Mouse (Mus musculus) C2C12 (cell line): ENCODE measurements around the gene Baz1a. TPM values are rescaled to one million over a fixed set of nuclear protein-coding genes. Genes with fewer than 3 reads are reported as not detected.
"Not testable (repeated sequence)": the region's sequence is repeated elsewhere in the genome, so short reads cannot be mapped to it uniquely, and the experiment has no call there.

Experiments
- H3K27me3 ChIP-seq: one replicate; pipeline ENCODE4 v1.6.1; 2011; ENCODE audit not compliant: control insufficient read depth, insufficient read depth, insufficient read length
- H3K36me3 ChIP-seq: one replicate; pipeline ENCODE4 v1.6.1; 2011; ENCODE audit not compliant: control insufficient read depth, insufficient read depth
- H3K4me3 ChIP-seq: one replicate; pipeline ENCODE4 v1.5.1; 2011; ENCODE audit warnings: mild to moderate bottlenecking, control low read depth; ENCODE audit not compliant: poor library complexity, insufficient read depth, severe bottlenecking
- H3K79me2 ChIP-seq: one replicate; pipeline ENCODE4 v1.6.1; 2011; ENCODE audit not compliant: control insufficient read depth, insufficient read depth
- H3K79me3 ChIP-seq: one replicate; pipeline ENCODE4 v1.6.1; 2011; ENCODE audit warnings: low read depth, control low read depth
- H3ac ChIP-seq: one replicate; pipeline ENCODE3; 2011; ENCODE audit warnings: low read depth; ENCODE audit not compliant: control insufficient read depth, insufficient read length
- CEBPB ChIP-seq: IDR thresholded peaks from one replicate; pipeline ENCODE4 v1.6.1; 2011; ENCODE audit warnings: low read depth, mild to moderate bottlenecking, control low read depth, moderate library complexity
- CTCF ChIP-seq: IDR thresholded peaks from one replicate; pipeline ENCODE4 v1.5.1; 2011; ENCODE audit not compliant: control insufficient read depth, insufficient read depth, insufficient read length
- FOSL1 ChIP-seq: IDR thresholded peaks from one replicate; pipeline ENCODE4 v1.8.0; 2011; ENCODE audit warnings: mild to moderate bottlenecking, low read length; ENCODE audit not compliant: poor library complexity, insufficient read depth, severe bottlenecking
- MAX ChIP-seq: IDR thresholded peaks from one replicate; pipeline ENCODE4 v1.6.1; 2011; ENCODE audit warnings: mild to moderate bottlenecking, control low read depth
- MYOD1 ChIP-seq: IDR thresholded peaks from one replicate; pipeline ENCODE4 v1.6.1; 2011; ENCODE audit warnings: low read depth; ENCODE audit not compliant: control insufficient read depth, insufficient read length
- MYOG ChIP-seq: IDR thresholded peaks from one replicate; pipeline ENCODE4 v1.6.1; 2011; ENCODE audit not compliant: control insufficient read depth, insufficient read length; ENCODE audit errors: extremely low read depth
- USF1 ChIP-seq: IDR thresholded peaks from one replicate; pipeline ENCODE4 v1.6.1; 2011; ENCODE audit warnings: low read depth, mild to moderate bottlenecking, control low read depth, moderate library complexity
- polyA plus RNA-seq: library from polyadenylated mRNA; unstranded; fragments of >200 nt; fragmentation: generic; extraction: Trizol; gene quantifications from one replicate; pipeline ENCODE4 v1.2.1, GENCODE M21; 2012; ENCODE audit warnings: missing spikeins

The Baz1a gene
- polyA plus RNA-seq, 1 experiment = 11.3 TPM

DNA sequence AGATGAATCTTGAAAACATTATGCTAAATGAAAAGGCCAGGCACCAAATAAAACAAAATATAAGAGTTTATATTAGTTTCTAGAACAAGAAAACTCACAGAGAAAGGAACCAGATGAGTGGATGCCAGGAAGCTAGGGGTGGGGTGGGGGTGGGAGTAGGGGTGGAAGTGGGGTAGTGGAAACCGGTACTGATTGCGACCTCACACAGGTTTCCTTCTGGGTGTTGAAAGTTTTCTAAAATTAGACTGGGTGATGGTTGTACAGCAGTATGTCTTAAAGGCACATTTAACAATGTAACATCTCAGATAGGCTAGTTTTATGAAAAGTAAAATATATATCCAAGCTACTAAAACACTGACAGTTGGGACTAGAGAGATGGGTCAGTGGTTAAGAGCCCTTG lies 57.2 kb downstream of the Baz1a start:
- H3ac ChIP-seq = no peak overlapping the region
- no peak for TF ChIP-seq MAX
- TF ChIP-seq USF1 = no peak
- TF ChIP-seq MYOG = no peak
- no peak for TF ChIP-seq CTCF
- no peak for TF ChIP-seq CEBPB
- TF ChIP-seq FOSL1 = no peak
- no peak for TF ChIP-seq MYOD1

GRCm38 (mm10) chr12:54956457-54956856 lies 57.7 kb downstream of the Baz1a start:
- peaks cover 29% of the 10 kb centered on the region for H3K36me3 ChIP-seq
- peaks cover 37% of the 10 kb centered on the region for H3K79me3 ChIP-seq
- no peak overlapping the region for H3ac ChIP-seq
- H3K4me3 ChIP-seq = no peak overlapping the region
- H3K79me2 ChIP-seq = peaks cover 78% of the 10 kb centered on the region
- TF ChIP-seq USF1 = no peak
- no peak for TF ChIP-seq MAX
- TF ChIP-seq CEBPB = no peak
- no peak for TF ChIP-seq FOSL1
- no peak for TF ChIP-seq MYOG
- no peak for TF ChIP-seq CTCF
- no peak for TF ChIP-seq MYOD1
- no peaks in the 10 kb centered on the region for H3K27me3 ChIP-seq

More for the DNA sequence above, 57.2 kb downstream of the Baz1a start:
- no peaks in the 10 kb centered on the region for H3K27me3 ChIP-seq
- peaks cover 78% of the 10 kb centered on the region for H3K79me2 ChIP-seq
- H3K79me3 ChIP-seq = peaks cover 42% of the 10 kb centered on the region
- no peak overlapping the region for H3K4me3 ChIP-seq
- peaks cover 29% of the 10 kb centered on the region for H3K36me3 ChIP-seq

DNA sequence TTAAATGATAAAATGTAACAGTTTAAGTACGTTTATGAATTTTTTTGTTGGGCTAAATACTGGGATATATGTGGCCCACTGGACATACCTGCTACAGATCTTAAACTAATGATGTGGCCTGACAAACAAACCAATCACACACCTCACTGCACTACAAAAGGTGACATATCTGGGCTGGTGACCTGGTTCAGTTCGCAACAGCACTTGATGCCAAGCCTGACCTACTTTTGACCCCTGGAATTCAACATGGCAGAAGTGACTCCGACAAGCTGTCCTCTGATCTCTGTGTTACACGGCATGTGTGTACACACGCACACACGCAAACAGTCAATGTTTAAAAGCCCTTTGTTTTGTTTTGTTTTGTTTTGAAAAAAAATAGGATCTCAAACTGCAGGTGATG lies 68.0 kb downstream of the Baz1a start:
- no peak overlapping the region for H3K4me3 ChIP-seq
- TF ChIP-seq USF1 = no peak
- TF ChIP-seq CTCF = no peak
- no peak for TF ChIP-seq MYOD1
- no peak for TF ChIP-seq MAX
- TF ChIP-seq MYOG = no peak
- TF ChIP-seq CEBPB = no peak
- TF ChIP-seq FOSL1 = no peak

GRCm38 (mm10) chr12:54942586-54943157 lies 71.5 kb downstream of the Baz1a start:
- not testable (repeated sequence) for H3ac ChIP-seq, H3K79me3 ChIP-seq, H3K79me2 ChIP-seq, H3K27me3 ChIP-seq, H3K4me3 ChIP-seq
- peaks cover 69% of the 10 kb centered on the region for H3K36me3 ChIP-seq

More for the DNA sequence above, 68.0 kb downstream of the Baz1a start:
- H3ac ChIP-seq = no peak overlapping the region
- peaks cover 60% of the 10 kb centered on the region for H3K36me3 ChIP-seq
- peaks cover 9% of the 10 kb centered on the region for H3K79me3 ChIP-seq
- no peaks in the 10 kb centered on the region for H3K27me3 ChIP-seq
- peaks cover 24% of the 10 kb centered on the region for H3K79me2 ChIP-seq

DNA sequence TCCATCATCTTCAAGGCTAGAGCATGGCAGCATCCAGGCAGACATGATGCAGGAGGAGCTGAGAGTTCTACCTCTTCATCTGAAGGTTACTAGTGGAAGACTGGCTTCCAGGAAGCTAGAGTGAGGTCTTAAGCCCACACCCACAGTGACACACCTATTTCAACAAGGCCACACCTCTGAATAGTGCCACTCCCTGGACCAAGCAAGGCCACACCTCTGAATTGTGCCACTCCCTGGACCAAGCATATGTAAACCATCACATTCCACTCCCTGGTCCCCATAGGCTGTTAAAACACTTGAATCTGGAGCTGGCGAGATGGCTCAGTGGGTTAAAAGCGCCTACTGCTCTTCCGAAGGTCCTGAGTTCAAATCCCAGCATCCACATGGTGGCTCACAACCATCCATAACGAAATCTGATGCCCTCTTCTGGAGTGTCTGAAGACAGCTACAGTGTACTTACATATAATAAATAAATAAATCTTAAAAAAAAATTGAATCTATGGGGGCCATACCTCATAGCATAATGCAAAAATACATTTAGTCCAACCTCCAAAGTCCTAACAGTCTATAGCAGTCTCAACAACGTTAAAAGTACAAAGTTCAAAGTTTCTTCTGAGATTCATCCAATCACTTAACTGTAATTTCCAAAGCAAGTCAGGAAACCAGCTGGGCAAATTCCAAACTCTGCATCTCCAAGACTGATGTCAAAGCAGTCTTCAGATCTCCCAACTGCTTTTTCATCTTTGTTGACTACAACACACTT lies 76.4 kb downstream of the Baz1a start:
- H3K36me3 ChIP-seq = peaks cover 68% of the 10 kb centered on the region
- not testable (repeated sequence) for H3K27me3 ChIP-seq, H3K79me2 ChIP-seq, H3ac ChIP-seq, H3K79me3 ChIP-seq, H3K4me3 ChIP-seq

- Histone ChIP-seq H3K4me3 (no peak overlapping the region), H3K79me3 (peaks cover 2% of the 10 kb centered on the region), H3K79me2 (no peaks in the 10 kb centered on the region), H3K27me3 (no peaks in the 10 kb centered on the region), H3K36me3 (peaks cover 93% of the 10 kb centered on the region), H3ac (no peak overlapping the region)
- TF ChIP-seq CEBPB (no peak), USF1 (no peak), FOSL1 (no peak), MAX (no peak), MYOD1 (no peak), MYOG (no peak), CTCF (no peak)
Observed at GRCm38 (mm10) chr12:54910387-54910786, 103.8 kb downstream of the Baz1a start.

- H3ac ChIP-seq, H3K79me3 ChIP-seq, H3K27me3 ChIP-seq, H3K4me3 ChIP-seq, H3K79me2 ChIP-seq: not testable (repeated sequence)
- H3K36me3 ChIP-seq = peaks cover 38% of the 10 kb centered on the region
Observed at GRCm38 (mm10) chr12:54892559-54892958, 121.6 kb downstream of the Baz1a start.
